Mouse (Mus musculus): Measurements from ENCODE around the gene Nlrc5. TPM values are rescaled to one million over a fixed set of nuclear protein-coding genes. Genes with fewer than 3 reads are reported as not detected.

The Nlrc5 gene
- polyA plus RNA-seq, 1 experiment: 3.4 TPM

GRCm38 (mm10) chr8:94567159-94567849, 133.1 kb downstream of the Nlrc5 start:
- TF ChIP-seq GATA1 (IDR thresholded peaks at IDR 0.05; ENCODE audit: borderline replicate concordance, low read length): no peak
- TF ChIP-seq FLI1 (IDR thresholded peaks at IDR 0.05; ENCODE audit: low read length): no peak
- Histone ChIP-seq H3K36me3 (replicated peaks; ENCODE audit: low read length) (peaks cover 10% of the 10 kb centered on the region), H3K4me3 (replicated peaks) (no peak overlapping the region), H3K27me3 (replicated peaks) (peaks cover 47% of the 10 kb centered on the region), H3K4me1 (peaks cover 79% of the 10 kb centered on the region), H3K9me3 (no peaks in the 10 kb centered on the region)

- H3K36me3 ChIP-seq (replicated peaks; ENCODE audit: low read length): peaks cover 15% of the 10 kb centered on the region
- H3K4me3 ChIP-seq (replicated peaks): peak overlapping the region; percentile 1
- peaks cover 39% of the 10 kb centered on the region for H3K27me3 ChIP-seq (replicated peaks)
- peaks cover 85% of the 10 kb centered on the region for H3K4me1 ChIP-seq
- no peaks in the 10 kb centered on the region for H3K9me3 ChIP-seq
- TF ChIP-seq GATA1 (IDR thresholded peaks at IDR 0.05; ENCODE audit: borderline replicate concordance, low read length) (no peak), FLI1 (IDR thresholded peaks at IDR 0.05; ENCODE audit: low read length) (no peak)
Measured at GRCm38 (mm10) chr8:94568098-94568497, 133.9 kb downstream of the Nlrc5 start.

GRCm38 (mm10) chr8:94569419-94569818, 135.3 kb downstream of the Nlrc5 start:
- Histone ChIP-seq H3K27me3 (replicated peaks) (peaks cover 27% of the 10 kb centered on the region), H3K9me3 (no peaks in the 10 kb centered on the region), H3K4me1 (peaks cover 86% of the 10 kb centered on the region), H3K4me3 (replicated peaks) (peak overlapping the region; percentile 12), H3K36me3 (replicated peaks; ENCODE audit: low read length) (peaks cover 28% of the 10 kb centered on the region)
- TF ChIP-seq GATA1 (IDR thresholded peaks at IDR 0.05; ENCODE audit: borderline replicate concordance, low read length) (no peak), FLI1 (IDR thresholded peaks at IDR 0.05; ENCODE audit: low read length) (no peak)

DNA sequence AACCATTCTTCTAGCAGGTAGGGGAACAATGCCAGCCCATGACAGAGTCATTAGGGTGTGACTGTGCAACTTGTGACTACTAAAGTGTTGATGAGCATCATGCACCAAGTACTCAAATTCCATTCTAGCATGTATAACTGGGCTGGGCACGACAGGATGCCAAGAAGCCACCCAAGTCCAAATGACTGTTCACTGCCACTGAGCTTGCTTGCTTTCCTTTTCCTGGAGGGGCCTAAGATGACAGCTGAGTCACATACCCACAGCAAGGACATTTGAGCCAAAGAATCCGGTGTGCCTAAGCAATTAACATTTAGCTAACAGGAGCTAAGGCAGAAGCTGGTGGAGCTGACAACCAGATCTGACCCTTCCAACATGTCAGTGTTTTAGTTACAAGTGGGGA, 137.7 kb downstream of the Nlrc5 start:
- TF ChIP-seq GATA1 (IDR thresholded peaks at IDR 0.05; ENCODE audit: borderline replicate concordance, low read length): no peak
- no peak for TF ChIP-seq FLI1 (IDR thresholded peaks at IDR 0.05; ENCODE audit: low read length)

DNA sequence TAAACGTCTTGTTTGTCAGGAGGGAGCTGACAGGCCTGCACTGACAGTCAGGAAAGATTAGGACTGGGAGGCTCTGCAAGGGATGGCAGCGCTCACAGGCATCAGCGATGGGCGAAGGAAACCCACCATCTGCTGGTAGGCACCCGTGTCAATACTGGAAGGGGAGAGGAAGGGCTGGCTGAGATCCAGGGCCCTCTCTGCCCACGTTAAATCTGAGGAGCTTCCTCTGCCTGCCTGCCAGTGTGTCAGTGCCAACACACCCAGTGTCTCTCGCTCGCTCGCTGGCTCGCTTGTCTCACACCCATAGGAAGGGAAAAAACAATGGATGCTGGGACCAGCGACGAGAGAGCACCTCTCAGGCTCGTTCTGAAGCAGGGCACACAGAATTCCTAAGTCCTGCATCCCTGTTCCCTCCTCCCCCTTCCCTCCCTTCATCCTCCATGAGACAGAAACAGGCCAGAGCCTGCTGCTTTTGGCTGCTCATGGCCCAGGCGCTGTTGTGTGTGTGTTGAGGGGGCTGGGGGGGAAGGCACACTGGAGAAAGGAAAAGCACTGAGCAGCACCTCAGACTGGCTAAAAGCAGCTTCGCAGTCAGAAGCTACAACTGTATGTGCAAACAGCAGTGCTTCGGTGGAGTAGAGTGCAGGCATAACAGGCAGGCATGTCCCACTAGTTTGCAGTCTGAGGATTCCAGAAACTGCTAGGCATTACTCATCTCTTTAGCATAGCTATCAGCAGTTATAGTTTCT, 140.2 kb downstream of the Nlrc5 start:
- H3K4me1 ChIP-seq: peaks cover 52% of the 10 kb centered on the region
- H3K36me3 ChIP-seq (replicated peaks; ENCODE audit: low read length): peaks cover 77% of the 10 kb centered on the region
- H3K9me3 ChIP-seq: no peaks in the 10 kb centered on the region
- no peaks in the 10 kb centered on the region for H3K27me3 ChIP-seq (replicated peaks)
- TF ChIP-seq GATA1 (IDR thresholded peaks at IDR 0.05; ENCODE audit: borderline replicate concordance, low read length): no peak
- no peak overlapping the region for H3K4me3 ChIP-seq (replicated peaks)

More for the DNA sequence above, 137.7 kb downstream of the Nlrc5 start:
- no peaks in the 10 kb centered on the region for H3K9me3 ChIP-seq
- peaks cover 53% of the 10 kb centered on the region for H3K36me3 ChIP-seq (replicated peaks; ENCODE audit: low read length)
- H3K4me1 ChIP-seq: peaks cover 77% of the 10 kb centered on the region
- peaks cover 8% of the 10 kb centered on the region for H3K27me3 ChIP-seq (replicated peaks)
- peak overlapping the region; percentile 4 for H3K4me3 ChIP-seq (replicated peaks)

- TF ChIP-seq FLI1 (IDR thresholded peaks at IDR 0.05; ENCODE audit: low read length) (no peak), GATA1 (IDR thresholded peaks at IDR 0.05; ENCODE audit: borderline replicate concordance, low read length) (no peak)
- Histone ChIP-seq H3K36me3 (replicated peaks; ENCODE audit: low read length) (peaks cover 85% of the 10 kb centered on the region), H3K9me3 (no peaks in the 10 kb centered on the region), H3K4me1 (peaks cover 44% of the 10 kb centered on the region), H3K4me3 (replicated peaks) (no peak overlapping the region), H3K27me3 (replicated peaks) (no peaks in the 10 kb centered on the region)
Measured at GRCm38 (mm10) chr8:94575148-94575547, 141.0 kb downstream of the Nlrc5 start.

Other genes with a start within 250 kb of the Nlrc5 start
- 3.1 and 3.3 TPM in 2 replicates for gene Nup93, start 219.8 kb upstream of the Nlrc5 start, polyA plus RNA-seq (2012; ENCODE audit: insufficient read depth, low replicate concordance)
- gene Slc12a3, start 105.2 kb upstream of the Nlrc5 start, polyA plus RNA-seq (2012; ENCODE audit: insufficient read depth, low replicate concordance): not detected in 2 replicates
- 188 and 443 TPM in 2 replicates for gene Herpud1, start 47.9 kb upstream of the Nlrc5 start, polyA plus RNA-seq (2012; ENCODE audit: insufficient read depth, low replicate concordance)
- 11.4 and 13.6 TPM in 2 replicates for gene Cpne2, start 98.6 kb downstream of the Nlrc5 start, polyA plus RNA-seq (2012; ENCODE audit: insufficient read depth, low replicate concordance)
- gene Rspry1, start 167.6 kb downstream of the Nlrc5 start, polyA plus RNA-seq (2012; ENCODE audit: insufficient read depth, low replicate concordance): 0.56 and 3.4 TPM in 2 replicates
- 11.1 and 44.5 TPM in 2 replicates for gene Fam192a, start 167.6 kb downstream of the Nlrc5 start, polyA plus RNA-seq (2012; ENCODE audit: insufficient read depth, low replicate concordance)
- gene Arl2bp, start 232.2 kb downstream of the Nlrc5 start, polyA plus RNA-seq (2012; ENCODE audit: insufficient read depth, low replicate concordance): 13.7 and 16.1 TPM in 2 replicates

All from megakaryocyte, embryonic 14.5 days (primary cell).